Mouse (Mus musculus): ENCODE results near the gene Arhgap19.

DNA sequence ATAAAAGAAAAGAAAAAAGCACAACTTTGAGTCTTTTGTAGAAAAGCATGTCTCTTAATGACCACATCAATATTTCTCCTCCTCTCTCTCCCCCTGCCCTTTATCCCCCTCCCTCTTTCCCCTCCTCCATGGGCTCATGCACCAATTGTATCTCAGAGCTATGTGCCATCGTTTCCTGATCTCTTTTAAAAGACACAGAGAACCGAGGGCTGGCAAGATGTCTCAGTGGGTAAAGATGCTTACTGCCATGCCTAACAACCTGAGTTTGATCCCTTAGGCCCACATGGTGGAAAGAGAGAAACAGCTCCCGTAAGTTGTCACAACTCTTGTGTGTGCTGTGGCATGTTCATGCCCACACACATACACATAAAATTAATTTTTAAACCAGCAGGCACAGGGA, 34.9 kb upstream of the Arhgap19 start:
- no peak for TF ChIP-seq CTCF (IDR thresholded peaks at IDR 0.05; ENCODE audit: insufficient read depth, low read depth, low read length)
- no peak for TF ChIP-seq POLR2A (IDR thresholded peaks at IDR 0.05; ENCODE audit: insufficient read depth, low read depth, low read length)
